Mouse (Mus musculus): ENCODE measurements around the gene Cdh4. TPM values are rescaled to one million over a fixed set of nuclear protein-coding genes. Genes with fewer than 3 reads are reported as not detected.

The Cdh4 gene
- polyA plus RNA-seq, 1 experiment from 2014 or later: 43.0 TPM

GRCm38 (mm10) chr2:179539532-179540245 is 97.5 kb downstream of the Cdh4 start:
- peak overlapping the region; percentile 14; the same call in 1 of the 2 replicates for H3K9ac ChIP-seq (ENCODE audit: low read depth, low read length)
- H3K4me1 ChIP-seq (ENCODE audit: control insufficient read depth, insufficient read depth, low read depth, low read length): peaks cover 25% of the 10 kb centered on the region
- no peak overlapping the region for H3K4me2 ChIP-seq (ENCODE audit: low read length)
- no peak overlapping the region for H3K27ac ChIP-seq (ENCODE audit: low read depth, low read length)
- 15% methylated on average over 9 of the region's 9 CpGs for WGBS
- no peak overlapping the region for H3K4me3 ChIP-seq (ENCODE audit: low read length)
- no peaks in the 10 kb centered on the region for H3K27me3 ChIP-seq (replicated peaks; ENCODE audit: control insufficient read depth, insufficient read depth, low read length)
- no peaks in the 10 kb centered on the region for H3K9me3 ChIP-seq (ENCODE audit: control insufficient read depth, low read length)
- ATAC-seq: no peak
- H3K36me3 ChIP-seq (ENCODE audit: control insufficient read depth, insufficient read depth, low read length): no peaks in the 10 kb centered on the region

GRCm38 (mm10) chr2:179541096-179541495 is 98.9 kb downstream of the Cdh4 start:
- H3K4me1 ChIP-seq (ENCODE audit: control insufficient read depth, insufficient read depth, low read depth, low read length): peaks cover 25% of the 10 kb centered on the region

GRCm38 (mm10) chr2:179547627-179548026 is 105.4 kb downstream of the Cdh4 start:
- ATAC-seq: no peak
- H3K36me3 ChIP-seq (ENCODE audit: control insufficient read depth, insufficient read depth, low read length): no peaks in the 10 kb centered on the region
- no peak overlapping the region for H3K27ac ChIP-seq (ENCODE audit: low read depth, low read length)
- no peak overlapping the region for H3K9ac ChIP-seq (ENCODE audit: low read depth, low read length)
- H3K4me1 ChIP-seq (ENCODE audit: control insufficient read depth, insufficient read depth, low read depth, low read length): no peaks in the 10 kb centered on the region
- no peaks in the 10 kb centered on the region; the same call in 1 of the 2 replicates for H3K9me3 ChIP-seq (ENCODE audit: control insufficient read depth, low read length)
- WGBS: 69% methylated on average over 5 of the region's 5 CpGs
- H3K4me3 ChIP-seq (ENCODE audit: low read length): no peak overlapping the region
- no peaks in the 10 kb centered on the region for H3K27me3 ChIP-seq (replicated peaks; ENCODE audit: control insufficient read depth, insufficient read depth, low read length)
- no peak overlapping the region for H3K4me2 ChIP-seq (ENCODE audit: low read length)

More at GRCm38 (mm10) chr2:179541096-179541495, 98.9 kb downstream of the Cdh4 start:
- 88% methylated on average over 4 of the region's 4 CpGs for WGBS
- Histone ChIP-seq H3K4me2 (ENCODE audit: low read length) (no peak overlapping the region), H3K27me3 (replicated peaks; ENCODE audit: control insufficient read depth, insufficient read depth, low read length) (no peaks in the 10 kb centered on the region), H3K27ac (ENCODE audit: low read depth, low read length) (no peak overlapping the region), H3K9ac (ENCODE audit: low read depth, low read length) (no peak overlapping the region), H3K4me3 (ENCODE audit: low read length) (no peak overlapping the region), H3K36me3 (ENCODE audit: control insufficient read depth, insufficient read depth, low read length) (no peaks in the 10 kb centered on the region), H3K9me3 (ENCODE audit: control insufficient read depth, low read length) (no peaks in the 10 kb centered on the region)
- ATAC-seq: no peak

GRCm38 (mm10) chr2:179555928-179556327 is 113.7 kb downstream of the Cdh4 start:
- Histone ChIP-seq H3K4me2 (ENCODE audit: low read length) (no peak overlapping the region), H3K9ac (ENCODE audit: low read depth, low read length) (no peak overlapping the region), H3K36me3 (ENCODE audit: control insufficient read depth, insufficient read depth, low read length) (no peaks in the 10 kb centered on the region), H3K9me3 (ENCODE audit: control insufficient read depth, low read length) (no peaks in the 10 kb centered on the region), H3K27ac (ENCODE audit: low read depth, low read length) (no peak overlapping the region), H3K4me1 (ENCODE audit: control insufficient read depth, insufficient read depth, low read depth, low read length) (peaks cover 14% of the 10 kb centered on the region), H3K27me3 (replicated peaks; ENCODE audit: control insufficient read depth, insufficient read depth, low read length) (no peaks in the 10 kb centered on the region), H3K4me3 (ENCODE audit: low read length) (no peak overlapping the region)
- WGBS: 85% methylated on average over 4 of the region's 4 CpGs
- ATAC-seq: no peak

GRCm38 (mm10) chr2:179562350-179562749 is 120.1 kb downstream of the Cdh4 start:
- H3K9ac ChIP-seq (ENCODE audit: low read depth, low read length): no peak overlapping the region
- H3K36me3 ChIP-seq (ENCODE audit: control insufficient read depth, insufficient read depth, low read length): no peaks in the 10 kb centered on the region
- H3K4me1 ChIP-seq (ENCODE audit: control insufficient read depth, insufficient read depth, low read depth, low read length): peaks cover 12% of the 10 kb centered on the region
- H3K4me2 ChIP-seq (ENCODE audit: low read length): no peak overlapping the region
- WGBS: 86% methylated on average over 2 of the region's 2 CpGs
- H3K27me3 ChIP-seq (replicated peaks; ENCODE audit: control insufficient read depth, insufficient read depth, low read length): no peaks in the 10 kb centered on the region
- no peaks in the 10 kb centered on the region for H3K9me3 ChIP-seq (ENCODE audit: control insufficient read depth, low read length)
- no peak for ATAC-seq
- H3K4me3 ChIP-seq (ENCODE audit: low read length): no peak overlapping the region
- no peak overlapping the region for H3K27ac ChIP-seq (ENCODE audit: low read depth, low read length)

- Histone ChIP-seq H3K4me1 (ENCODE audit: control insufficient read depth, insufficient read depth, low read depth, low read length) (peaks cover 4% of the 10 kb centered on the region), H3K9me3 (ENCODE audit: control insufficient read depth, low read length) (no peaks in the 10 kb centered on the region), H3K27me3 (replicated peaks; ENCODE audit: control insufficient read depth, insufficient read depth, low read length) (no peaks in the 10 kb centered on the region), H3K4me3 (ENCODE audit: low read length) (no peak overlapping the region), H3K36me3 (ENCODE audit: control insufficient read depth, insufficient read depth, low read length) (no peaks in the 10 kb centered on the region), H3K4me2 (ENCODE audit: low read length) (no peak overlapping the region), H3K27ac (ENCODE audit: low read depth, low read length) (no peak overlapping the region), H3K9ac (ENCODE audit: low read depth, low read length) (no peak overlapping the region)
- ATAC-seq: 0 out of 2 replicates have a peak, but pooled peaks have one; percentile 35
- 33% methylated on average over 12 of the region's 12 CpGs for WGBS
Observed at GRCm38 (mm10) chr2:179565611-179566010, 123.4 kb downstream of the Cdh4 start.

GRCm38 (mm10) chr2:179567886-179568285 is 125.7 kb downstream of the Cdh4 start:
- Histone ChIP-seq H3K9me3 (ENCODE audit: control insufficient read depth, low read length) (no peaks in the 10 kb centered on the region), H3K4me2 (ENCODE audit: low read length) (no peak overlapping the region), H3K36me3 (ENCODE audit: control insufficient read depth, insufficient read depth, low read length) (no peaks in the 10 kb centered on the region), H3K27ac (ENCODE audit: low read depth, low read length) (no peak overlapping the region), H3K4me1 (ENCODE audit: control insufficient read depth, insufficient read depth, low read depth, low read length) (peaks cover 9% of the 10 kb centered on the region), H3K9ac (ENCODE audit: low read depth, low read length) (no peak overlapping the region), H3K4me3 (ENCODE audit: low read length) (no peak overlapping the region), H3K27me3 (replicated peaks; ENCODE audit: control insufficient read depth, insufficient read depth, low read length) (no peaks in the 10 kb centered on the region)
- no peak for ATAC-seq
- 93% methylated on average over 8 of the region's 8 CpGs for WGBS

- no peak for ATAC-seq
- Histone ChIP-seq H3K9me3 (ENCODE audit: control insufficient read depth, low read length) (no peaks in the 10 kb centered on the region), H3K36me3 (ENCODE audit: control insufficient read depth, insufficient read depth, low read length) (no peaks in the 10 kb centered on the region), H3K4me1 (ENCODE audit: control insufficient read depth, insufficient read depth, low read depth, low read length) (peaks cover 9% of the 10 kb centered on the region), H3K4me2 (ENCODE audit: low read length) (no peak overlapping the region), H3K27me3 (replicated peaks; ENCODE audit: control insufficient read depth, insufficient read depth, low read length) (no peaks in the 10 kb centered on the region), H3K4me3 (ENCODE audit: low read length) (no peak overlapping the region), H3K27ac (ENCODE audit: low read depth, low read length) (no peak overlapping the region), H3K9ac (ENCODE audit: low read depth, low read length) (no peak overlapping the region)
- WGBS: 49% methylated on average over 10 of the region's 10 CpGs
Observed at GRCm38 (mm10) chr2:179569171-179569570, 126.9 kb downstream of the Cdh4 start.

- Histone ChIP-seq H3K27me3 (replicated peaks; ENCODE audit: control insufficient read depth, insufficient read depth, low read length) (no peaks in the 10 kb centered on the region), H3K4me1 (ENCODE audit: control insufficient read depth, insufficient read depth, low read depth, low read length) (peaks cover 5% of the 10 kb centered on the region), H3K9me3 (ENCODE audit: control insufficient read depth, low read length) (no peaks in the 10 kb centered on the region), H3K27ac (ENCODE audit: low read depth, low read length) (no peak overlapping the region), H3K36me3 (ENCODE audit: control insufficient read depth, insufficient read depth, low read length) (no peaks in the 10 kb centered on the region), H3K4me2 (ENCODE audit: low read length) (no peak overlapping the region), H3K4me3 (ENCODE audit: low read length) (no peak overlapping the region), H3K9ac (ENCODE audit: low read depth, low read length) (no peak overlapping the region)
- peak; percentile 38; the same call in 1 of the 2 replicates for ATAC-seq
- 28% methylated on average over 6 of the region's 6 CpGs for WGBS
Observed at GRCm38 (mm10) chr2:179571175-179571769, 129.0 kb downstream of the Cdh4 start.
